Mouse (Mus musculus) megakaryocyte, adult 5-6 weeks (primary cell): ENCODE results near the gene Dffb. TPM values are rescaled to one million over a fixed set of nuclear protein-coding genes. Genes with fewer than 3 reads are reported as not detected.

ENCODE experiments used
- ATAC-seq: 2 replicates; pipeline ENCODE4 v1.8.0; 2016; ENCODE audit warnings: mild to moderate bottlenecking, inconsistent platforms; ENCODE audit not compliant: poor library complexity, severe bottlenecking
- total RNA-seq, 2 experiments: library from RNA; stranded (forward) in 1 of 2; stranded (reverse) in 1 of 2; fragments of 153-499, 151-499 nt in 1 of 2; fragments of 221-1000, 200-1000 nt in 1 of 2; gene quantifications; 2 replicates each; pipeline versions ENCODE4 v1.2.3 to v1.2.4; 2015 to 2017

Gene Dffb
- total RNA-seq (2015) (6.7 and 8.4 TPM in 2 replicates), total RNA-seq (2017) (8.6 and 13.8 TPM in 2 replicates)

DNA sequence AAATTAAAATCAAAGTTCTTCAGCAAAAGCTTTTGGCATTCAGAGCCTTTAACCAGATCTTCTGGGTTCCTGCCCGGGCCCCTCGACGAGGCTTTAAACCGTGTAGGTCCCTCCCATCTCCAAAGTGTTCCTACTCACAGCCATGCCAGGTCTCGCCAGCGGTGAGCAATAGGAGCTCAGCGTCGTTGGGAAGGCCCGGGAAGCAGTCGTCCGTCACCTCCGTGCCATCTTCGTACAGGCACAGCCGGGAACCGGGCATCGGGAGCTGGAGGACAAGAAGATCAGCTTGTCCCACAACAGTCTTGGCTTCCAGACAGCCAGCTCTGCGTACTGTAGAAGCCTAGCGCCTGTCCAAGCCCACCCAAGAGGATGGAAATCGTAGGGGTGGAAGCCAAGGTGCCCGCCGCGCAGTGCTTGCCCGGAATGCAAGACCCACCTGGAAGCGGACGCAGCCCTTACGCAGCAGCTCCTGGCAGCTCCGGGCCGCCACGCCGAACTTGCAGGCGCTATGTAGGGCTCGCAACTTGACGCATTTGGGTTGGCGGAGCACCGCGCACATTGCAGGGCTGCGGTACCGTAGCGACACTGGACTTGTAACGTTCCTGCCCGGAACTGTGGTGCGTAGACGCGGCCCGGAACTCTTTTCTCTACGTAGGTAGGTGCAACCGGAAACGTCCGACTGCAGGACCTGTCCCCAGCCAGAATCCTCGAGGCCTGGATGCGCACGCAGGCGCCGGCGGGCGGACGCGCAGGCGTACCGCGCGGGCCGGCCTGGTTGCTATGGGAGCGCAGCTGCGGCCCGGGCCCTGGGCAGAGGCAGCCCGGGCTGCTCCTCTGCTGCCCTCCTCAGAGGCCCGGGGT lies at the start of gene Dffb, which contains the start of gene Cep104:
Gene Dffb, minus strand, starts transcription at position 696 of the 861 bp plus-strand sequence.
Gene Cep104, plus strand, starts transcription at position 764 of the 861 bp plus-strand sequence.
- ATAC-seq, result peak; percentile 93

DNA sequence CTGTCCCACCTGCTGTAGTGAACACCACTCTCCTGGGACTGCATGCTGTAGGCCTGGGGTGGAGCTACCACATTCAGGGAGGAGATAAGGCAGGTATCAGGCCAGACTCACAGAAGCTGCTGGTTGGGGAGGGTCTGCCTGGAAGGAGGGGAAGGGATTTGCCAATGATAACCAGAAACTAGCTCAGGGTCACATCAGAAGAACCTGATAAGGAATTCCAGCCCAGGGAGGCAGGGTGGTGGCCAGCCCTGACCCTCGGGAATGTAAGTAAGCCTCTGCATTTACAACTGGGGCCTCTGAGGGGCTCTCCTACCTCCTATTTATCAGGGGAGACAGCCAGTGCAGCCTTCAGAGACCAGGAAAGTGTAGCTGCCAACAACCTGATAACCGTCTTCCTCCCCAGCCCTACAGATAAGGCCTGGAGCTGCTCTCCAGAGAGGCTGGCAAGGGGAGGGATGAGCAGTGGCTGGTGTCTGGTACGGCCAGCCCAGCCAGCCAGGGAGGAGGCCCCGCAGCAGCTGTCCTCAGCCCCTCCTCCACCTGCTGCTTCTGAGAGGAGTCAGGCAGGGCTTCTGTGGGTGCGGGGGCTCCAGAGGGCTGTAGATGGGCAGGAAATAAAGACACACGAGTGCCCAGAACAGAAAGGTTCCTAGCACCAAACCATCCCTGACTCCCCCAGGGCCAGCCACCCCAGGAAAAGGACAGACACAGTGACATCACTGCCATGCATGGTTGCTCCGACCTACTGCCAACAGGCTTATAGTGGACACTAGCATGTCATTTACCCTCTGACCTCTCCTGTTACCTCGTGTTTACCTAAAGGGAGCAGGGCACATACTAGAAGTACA lies 49.1 kb upstream of the Dffb start:
- ATAC-seq, result peak; percentile 31

DNA sequence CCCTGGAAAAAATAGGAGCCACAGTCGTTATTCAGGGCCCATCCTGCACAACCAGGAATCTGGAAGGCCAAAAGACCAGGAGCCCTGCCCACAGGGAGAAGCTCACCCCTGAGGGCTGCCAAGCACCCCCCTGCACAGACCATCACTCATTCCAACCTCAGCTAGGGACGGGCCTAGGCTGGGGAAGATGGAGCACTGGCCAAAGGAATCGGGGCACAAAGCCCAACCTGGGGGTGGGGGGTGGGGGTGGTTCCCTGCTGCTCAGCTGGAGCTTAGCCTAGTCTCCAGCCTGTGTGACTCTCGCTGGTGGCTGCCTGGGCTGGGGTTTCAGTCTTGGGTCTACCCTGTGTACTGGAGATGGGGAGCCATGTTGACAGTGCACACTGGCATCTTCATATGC lies 47.9 kb upstream of the Dffb start:
- no peak for ATAC-seq

DNA sequence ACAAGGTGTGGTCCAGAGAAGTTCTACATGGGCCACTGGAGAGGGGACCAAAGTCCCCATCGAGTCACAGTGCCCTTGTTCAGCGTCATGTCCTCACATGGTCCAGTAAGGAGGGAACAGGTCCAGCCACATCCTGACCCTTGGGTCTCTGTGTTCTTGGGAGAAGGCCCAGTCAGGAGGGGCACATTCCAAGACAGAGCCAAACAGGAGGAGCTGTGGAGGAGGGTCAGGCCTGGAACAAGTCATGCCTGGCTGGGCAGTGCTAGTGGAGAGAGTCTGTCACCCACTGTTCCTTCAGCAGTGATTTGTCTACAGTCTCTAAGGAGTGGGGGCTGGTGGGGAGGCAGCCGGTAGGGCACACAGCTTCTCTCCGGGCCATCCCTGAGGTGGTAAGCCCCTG lies 47.5 kb upstream of the Dffb start:
- ATAC-seq, result no peak

DNA sequence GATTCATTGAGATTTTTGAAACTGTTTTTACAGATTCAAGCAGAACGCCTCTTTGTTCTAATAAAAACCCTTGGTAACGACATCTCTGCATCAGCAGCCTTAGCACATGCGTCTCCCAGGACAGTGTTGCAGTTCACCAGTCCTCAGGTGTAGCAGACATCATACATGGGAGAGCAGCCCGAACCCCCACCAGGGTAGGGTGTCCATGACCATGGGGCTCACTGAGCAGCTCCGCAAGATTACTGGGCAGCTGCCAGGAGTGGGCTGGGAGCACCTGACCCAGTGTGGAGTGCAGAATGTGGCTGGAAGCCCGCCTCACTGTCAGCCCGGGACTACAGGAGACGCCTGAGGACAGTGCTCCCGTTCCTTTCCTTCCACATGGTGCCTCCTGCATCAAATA lies 46.5 kb upstream of the Dffb start:
- no peak for ATAC-seq

DNA sequence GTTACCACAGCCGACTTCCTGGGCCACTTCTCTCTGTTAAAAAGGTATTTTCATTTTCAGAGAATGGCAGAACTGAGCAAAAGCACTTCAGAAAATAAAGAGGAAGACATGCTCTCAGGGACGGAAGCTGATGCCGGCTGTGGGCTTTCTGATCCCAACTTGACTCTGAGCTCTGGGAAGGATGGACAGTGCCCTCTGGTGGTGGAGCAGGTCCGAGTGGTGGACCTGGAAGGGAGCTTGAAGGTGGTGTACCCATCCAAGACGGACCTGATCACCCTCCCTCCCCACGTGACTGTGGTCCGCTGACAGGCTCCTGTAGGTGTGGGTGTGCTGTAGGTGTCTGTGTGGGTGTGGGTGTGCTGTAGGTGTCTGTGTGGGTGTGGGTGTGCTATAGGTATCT lies 44.6 kb upstream of the Dffb start:
- ATAC-seq, result peak; percentile 58

DNA sequence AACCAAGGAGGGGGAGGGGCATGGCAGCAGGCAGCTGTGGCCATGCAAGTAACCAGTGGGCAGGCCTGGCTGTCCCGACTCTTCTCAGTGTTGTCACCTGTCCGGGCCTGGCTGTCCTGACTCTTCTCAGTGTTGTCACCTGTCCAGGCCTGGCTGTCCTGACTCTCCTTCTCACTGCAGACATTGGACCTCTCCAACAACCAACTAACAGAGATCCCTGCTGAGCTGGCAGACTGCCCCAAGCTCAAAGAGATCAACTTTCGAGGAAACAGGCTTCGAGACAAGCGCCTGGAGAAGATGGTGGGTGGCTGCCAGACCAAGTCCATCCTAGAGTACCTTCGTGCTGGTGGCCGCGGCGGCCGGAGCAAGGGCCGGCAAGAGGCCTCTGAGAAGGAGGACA lies 40.5 kb upstream of the Dffb start:
- no peak for ATAC-seq

DNA sequence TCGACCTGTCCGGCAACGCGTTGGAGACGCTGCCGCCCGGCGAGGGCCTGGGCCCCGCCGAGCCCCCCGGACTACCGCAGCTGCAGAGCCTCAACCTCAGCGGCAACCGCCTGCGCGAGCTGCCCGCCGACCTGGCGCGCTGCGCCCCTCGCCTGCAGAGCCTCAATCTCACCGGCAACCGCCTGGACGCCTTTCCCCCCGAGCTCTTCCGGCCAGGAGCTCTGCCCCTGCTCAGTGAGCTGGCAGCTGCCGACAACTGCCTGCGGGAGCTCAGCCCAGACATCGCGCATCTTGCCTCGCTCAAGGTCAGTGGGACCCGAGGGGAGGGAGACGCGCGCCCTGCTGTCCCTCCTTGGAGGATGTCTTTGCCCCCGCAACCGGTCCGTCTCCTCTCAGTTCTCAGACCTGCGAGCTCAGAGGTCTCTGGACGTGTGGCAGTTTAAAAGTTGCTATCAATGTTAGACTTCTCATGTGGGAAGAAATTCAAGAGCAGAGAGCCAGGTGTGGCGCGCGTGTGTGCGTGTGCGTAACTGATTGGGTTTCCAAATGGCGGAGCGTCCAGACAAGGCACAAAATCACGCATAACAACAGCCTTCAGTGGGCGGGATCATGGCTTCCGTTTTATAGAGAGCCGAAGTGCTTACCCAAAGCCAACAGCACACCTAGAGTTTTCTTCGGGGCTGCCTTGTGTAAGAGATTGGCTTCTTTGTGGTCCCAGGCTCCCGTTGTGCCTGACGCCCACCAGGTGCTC lies 37.4 kb upstream of the Dffb start:
- peak; percentile 19; the same call in 1 of the 2 replicates for ATAC-seq

DNA sequence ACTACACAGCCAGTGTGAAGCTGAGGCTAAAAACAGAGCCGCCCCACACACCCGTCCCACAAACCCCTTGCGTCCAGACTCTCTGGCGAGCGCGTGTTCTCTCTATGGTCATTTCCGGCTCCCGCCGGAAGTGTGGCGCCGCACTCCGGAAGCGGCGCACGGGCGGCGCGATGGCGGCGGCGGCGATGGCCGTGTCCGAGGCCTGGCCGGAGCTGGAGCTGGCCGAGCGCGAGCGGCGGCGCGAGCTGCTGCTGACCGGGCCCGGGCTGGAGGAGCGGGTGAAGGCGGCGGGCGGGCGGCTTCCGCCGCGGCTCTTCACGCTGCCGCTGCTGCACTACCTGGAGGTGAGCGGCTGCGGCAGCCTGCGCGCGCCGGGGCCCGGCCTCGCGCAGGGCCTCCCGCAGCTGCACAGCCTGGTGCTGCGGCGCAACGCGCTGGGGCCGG lies 36.7 kb upstream of the Dffb start, which contains the start of gene Lrrc47:
Gene Lrrc47, plus strand, starts transcription at position 86 of the 444 bp plus-strand sequence.
- ATAC-seq, result peak; percentile 95

DNA sequence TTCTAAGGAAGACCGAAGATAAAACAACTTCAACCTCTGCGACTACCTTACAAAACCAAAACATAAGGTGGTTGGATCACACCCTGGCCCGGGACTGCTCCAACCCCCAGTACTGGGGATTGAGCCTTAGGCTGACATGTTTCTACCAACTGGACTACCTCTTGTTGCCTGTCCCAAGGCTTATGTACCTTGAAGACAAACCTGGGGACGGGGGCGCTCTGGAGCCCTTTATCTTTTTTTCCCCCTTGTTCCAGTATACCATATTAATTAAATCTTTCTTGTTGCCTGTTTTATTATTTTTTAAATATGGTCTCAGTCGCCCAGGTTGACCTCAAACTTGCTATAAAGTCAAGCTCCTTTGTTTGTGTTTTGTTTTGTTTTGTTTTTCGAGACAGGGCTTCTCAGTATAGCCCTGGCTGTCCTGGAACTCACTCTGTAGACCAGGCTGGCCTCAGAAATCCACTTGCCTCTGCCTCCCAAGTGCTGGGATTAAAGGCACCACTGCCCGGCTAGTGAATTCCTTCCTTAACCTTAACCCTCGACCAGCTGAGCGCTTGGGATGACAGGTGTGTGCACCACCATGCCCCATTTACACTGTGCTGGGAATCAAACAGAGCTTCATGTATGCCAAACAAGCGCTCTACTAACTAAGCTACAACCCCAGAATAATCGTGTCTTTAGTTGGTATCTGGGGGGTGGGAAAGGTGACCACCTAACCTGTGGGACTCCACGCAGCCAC lies 36.1 kb upstream of the Dffb start:
- peak; percentile 51 for ATAC-seq

DNA sequence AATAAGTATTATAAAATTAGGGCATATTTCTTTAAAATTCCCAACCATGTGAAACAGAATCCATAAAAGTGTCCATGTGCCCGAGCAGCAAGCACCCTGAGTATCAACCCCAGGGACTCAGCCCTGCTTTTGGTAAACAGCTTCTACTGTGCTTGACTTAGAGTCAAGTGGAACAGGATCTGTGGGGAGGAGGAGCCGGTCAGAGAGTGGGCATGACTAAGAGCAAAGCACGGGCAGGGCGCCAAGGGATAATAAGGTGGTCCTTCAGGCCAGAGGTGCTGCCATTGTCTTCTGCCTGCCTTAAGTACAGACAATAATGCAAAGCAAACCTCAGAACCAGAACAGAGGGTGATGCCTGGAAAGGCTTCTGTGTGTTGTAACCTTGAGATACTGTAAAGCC lies 32.8 kb upstream of the Dffb start:
- no peak for ATAC-seq

DNA sequence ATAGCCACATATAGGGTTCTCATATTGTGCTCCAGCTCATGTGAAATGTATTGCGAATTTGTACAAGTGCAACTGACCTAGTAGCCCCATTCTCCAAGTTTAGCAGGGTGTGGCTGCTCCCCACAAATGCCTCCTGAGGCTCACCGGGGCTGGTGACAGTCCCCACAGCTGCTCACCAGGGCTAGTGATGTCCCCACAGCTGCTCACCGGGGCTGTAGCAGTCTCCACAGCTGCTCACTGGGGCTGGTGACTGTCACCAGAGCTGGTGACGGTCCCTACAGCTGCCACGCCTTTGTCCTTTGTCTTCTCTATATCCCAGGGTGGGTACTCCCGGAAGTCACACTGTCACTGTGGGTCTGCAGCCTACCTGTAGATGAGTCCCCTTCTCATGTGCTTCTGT lies 31.3 kb upstream of the Dffb start:
- no peak for ATAC-seq

DNA sequence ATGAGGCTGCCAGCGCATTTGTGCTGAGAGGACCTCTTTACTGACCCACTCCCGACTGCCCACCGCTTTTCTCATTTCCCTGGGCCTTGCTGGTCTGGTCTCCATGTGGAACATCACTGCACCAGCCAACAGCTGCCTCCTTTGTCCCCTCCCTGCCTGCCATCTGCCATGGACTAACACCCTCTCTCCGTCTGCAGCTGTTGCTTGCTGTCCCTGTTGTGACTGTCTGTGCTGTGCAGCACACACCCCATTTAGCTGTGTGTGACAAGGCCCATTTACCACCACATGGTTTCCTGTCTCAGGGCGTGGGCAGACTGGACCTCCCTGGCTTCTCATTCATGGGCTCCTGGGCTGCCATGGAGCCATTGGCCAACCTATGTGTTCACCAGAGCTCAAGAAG lies 30.6 kb upstream of the Dffb start:
- no peak for ATAC-seq

DNA sequence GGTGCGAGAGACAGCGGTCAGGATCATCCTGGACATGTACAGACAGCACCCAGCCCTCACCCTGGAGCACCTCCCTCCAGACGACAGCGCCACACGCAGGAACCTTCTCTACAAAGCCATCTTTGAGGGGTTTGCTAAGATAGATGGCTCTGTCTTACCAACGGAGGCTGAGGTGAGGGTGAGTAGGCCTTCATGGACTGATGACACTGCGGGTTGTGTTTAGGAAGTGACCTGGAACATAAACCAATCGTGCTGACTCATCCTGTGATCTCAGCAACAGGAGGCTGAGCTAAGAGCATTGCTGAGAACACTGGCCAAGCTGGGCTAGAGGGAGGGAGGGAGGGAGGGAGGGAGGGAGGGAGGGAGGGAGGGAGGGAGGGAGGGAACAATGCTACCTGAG lies 18.6 kb upstream of the Dffb start:
- no peak for ATAC-seq

DNA sequence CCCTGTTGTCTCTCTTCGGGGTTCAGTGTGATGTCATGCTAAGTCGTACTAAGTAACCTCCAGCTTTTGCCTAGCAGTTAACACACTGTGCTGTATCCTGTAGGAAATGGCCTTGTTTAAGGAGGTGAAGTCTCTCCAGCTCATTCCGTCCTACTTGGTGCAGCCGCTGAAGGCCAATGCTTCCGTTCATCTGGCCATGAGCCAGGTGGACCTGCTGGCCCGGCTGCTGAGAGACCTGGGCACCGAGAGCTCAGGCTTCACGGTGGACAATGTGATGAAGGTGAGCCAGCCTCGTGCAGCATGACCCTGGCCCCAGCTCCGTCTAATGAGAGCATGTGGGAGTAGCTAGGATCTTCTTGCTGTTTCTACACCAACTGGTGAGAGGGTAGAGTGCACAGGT lies 17.8 kb upstream of the Dffb start:
- no peak for ATAC-seq

DNA sequence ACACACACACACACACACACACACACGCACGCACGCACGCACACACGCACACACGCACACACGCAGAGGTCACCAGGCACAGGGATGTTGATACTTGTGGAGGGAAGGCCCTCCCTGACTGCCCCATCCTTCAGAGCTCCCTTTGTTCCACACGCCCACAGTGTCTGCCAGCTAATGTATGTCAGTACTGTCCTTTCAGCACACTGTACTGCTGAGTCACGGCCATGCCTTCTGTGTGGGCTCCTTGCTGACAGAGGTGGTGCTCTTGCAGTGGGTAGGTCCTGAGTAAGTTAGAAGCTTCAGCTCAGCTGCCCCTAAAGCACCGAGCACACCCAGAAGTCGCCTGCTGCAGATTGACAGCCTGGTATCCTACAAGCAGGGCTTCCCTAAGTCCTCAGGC lies 5.5 kb upstream of the Dffb start:
- ATAC-seq, result no peak

DNA sequence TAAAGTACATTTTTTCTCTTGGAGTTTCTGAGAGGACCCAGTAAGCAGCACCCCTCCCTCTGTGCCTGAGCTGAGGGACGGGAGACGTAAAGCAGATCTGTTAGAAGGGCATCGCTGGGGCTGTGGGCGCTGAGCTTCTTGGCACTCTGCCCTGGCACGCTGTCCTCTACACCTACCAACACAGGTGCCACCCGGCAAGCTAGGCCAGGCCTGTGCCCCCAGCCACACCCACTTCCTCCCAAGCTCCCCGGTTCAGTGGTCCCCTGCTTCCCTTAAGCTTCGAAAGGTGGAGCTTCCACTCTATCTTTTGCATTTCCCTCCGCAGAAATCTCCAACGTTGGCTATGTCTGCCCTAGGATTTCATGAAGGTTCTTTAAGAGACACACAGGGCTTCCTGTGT lies 4.3 kb upstream of the Dffb start:
- no peak for ATAC-seq

DNA sequence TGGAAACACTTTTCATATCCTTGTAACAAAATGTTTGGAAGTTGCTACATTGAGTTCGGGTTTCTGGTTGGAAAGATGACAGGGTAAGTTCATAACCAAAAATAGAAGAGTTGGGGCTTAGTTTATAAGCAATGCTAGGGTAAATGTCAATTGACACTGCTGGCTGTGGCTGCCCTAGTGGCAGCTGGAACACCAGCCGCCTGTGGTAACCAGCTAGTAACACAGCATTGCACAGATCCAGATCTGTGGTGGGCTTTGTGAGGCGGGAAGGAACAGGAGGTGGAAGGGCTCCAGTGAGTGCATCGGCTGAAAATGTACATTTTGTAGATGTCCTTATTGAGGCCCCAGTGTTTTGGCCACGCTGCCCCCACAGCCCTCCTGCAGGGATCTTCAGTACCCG lies 842 bp upstream of the Dffb start:
- ATAC-seq, result no peak

DNA sequence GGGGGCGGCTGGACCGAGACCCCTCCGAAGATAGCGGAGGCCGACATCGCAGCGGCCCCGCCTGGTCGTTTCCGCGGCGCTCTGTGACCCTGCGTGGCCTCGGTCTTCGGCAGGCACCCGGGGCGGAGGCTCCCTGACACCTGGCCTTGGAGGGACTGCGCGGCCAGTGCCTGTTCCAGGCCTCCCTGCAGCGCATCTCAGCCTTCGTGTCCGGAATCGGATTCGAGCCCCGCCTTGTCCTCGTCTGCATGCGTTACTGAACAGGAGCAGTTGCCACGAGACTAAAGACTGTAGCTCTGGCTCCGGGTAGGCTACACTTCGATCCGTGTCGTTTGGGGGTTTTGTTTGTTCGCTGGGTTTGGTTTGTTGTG lies 351 bp upstream of the Dffb start:
- ATAC-seq, result peak; percentile 25

DNA sequence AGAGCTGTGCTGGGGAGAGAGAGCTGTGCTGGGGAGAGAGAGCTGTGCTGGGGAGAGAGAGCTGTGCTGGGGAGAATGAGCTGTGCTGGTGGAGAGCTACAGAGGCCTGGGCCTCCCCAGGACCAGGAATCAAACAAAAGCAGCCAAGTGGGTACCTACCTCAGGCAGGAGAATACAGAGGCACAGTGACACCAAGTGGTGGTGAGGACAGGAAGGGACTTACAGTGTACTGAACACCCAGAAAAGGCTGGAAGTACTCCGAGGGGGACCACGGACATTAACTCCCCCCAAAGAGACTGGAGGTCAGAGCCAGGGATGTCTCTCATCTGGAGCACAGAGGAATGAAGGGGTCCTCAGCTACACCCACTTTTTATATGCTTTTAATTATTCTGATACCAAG lies 6.9 kb downstream of the Dffb start:
- ATAC-seq, result no peak
